Mouse (Mus musculus) hindbrain, embryonic 11.5 days (tissue): ENCODE data around the gene Mark1. TPM values are rescaled to one million over a fixed set of nuclear protein-coding genes. Genes with fewer than 3 reads are reported as not detected.

ENCODE experiments used
- ATAC-seq: fragments of 200-750 bp; cut with Nextera tagmentation; 2 replicates; pipeline ENCODE4 v1.8.0; 2017; ENCODE audit warnings: mild to moderate bottlenecking, moderate TSS enrichment, moderate library complexity; ENCODE audit not compliant: low FRiP score
- DNase-seq: peaks from one replicate; pipeline ENCODE4 v3.0.0-alpha.2; 2015; ENCODE audit warnings: low spot score
- H3K27ac ChIP-seq: fragments of 300-500 bp; sonication (generic); 2 replicates; pipeline ENCODE4 v1.5.1; 2014; ENCODE audit warnings: mild to moderate bottlenecking, low read depth, low read length
- H3K27me3 ChIP-seq: fragments of 300-500 bp; sonication (generic); 2 replicates; pipeline ENCODE4 v1.6.1; 2014; ENCODE audit warnings: mild to moderate bottlenecking, low read length, moderate library complexity, mixed read lengths; ENCODE audit not compliant: control insufficient read depth, insufficient read depth
- H3K36me3 ChIP-seq: fragments of 300-500 bp; sonication (generic); 2 replicates; pipeline ENCODE4 v1.6.1; 2014; ENCODE audit warnings: mild to moderate bottlenecking, low read length, moderate library complexity, mixed read lengths; ENCODE audit not compliant: control insufficient read depth, insufficient read depth
- H3K4me1 ChIP-seq: fragments of 300-500 bp; sonication (generic); replicated peaks from 2 replicates; pipeline ENCODE4 v1.6.1; 2014; ENCODE audit warnings: low read length, mixed read lengths; ENCODE audit not compliant: control insufficient read depth, insufficient read depth
- H3K4me2 ChIP-seq: fragments of 300-500 bp; sonication (generic); replicated peaks from 2 replicates; pipeline ENCODE4 v1.6.1; 2014; ENCODE audit warnings: mild to moderate bottlenecking, low read depth, low read length
- H3K4me3 ChIP-seq: fragments of 300-500 bp; sonication (generic); 2 replicates; pipeline ENCODE4 v1.5.1; 2014; ENCODE audit warnings: low read depth, low read length
- H3K9ac ChIP-seq: fragments of 300-500 bp; sonication (generic); 2 replicates; pipeline ENCODE4 v1.6.1; 2014; ENCODE audit warnings: low read depth, low read length
- H3K9me3 ChIP-seq: fragments of 300-500 bp; sonication (generic); 2 replicates; pipeline ENCODE4 v1.6.1; 2016; ENCODE audit warnings: low read length; ENCODE audit not compliant: control insufficient read depth
- WGBS: fragments of 180-500 bp; shearing (Covaris S2); extraction: QIAGEN DNeasy Blood & Tissue Kit; methylation state at CpG from one replicate; pipeline ENCODE4 v1.1.7; 2014; 5-methylcytosine and 5-hydroxymethylcytosine counted together
- polyA plus RNA-seq: library from polyadenylated mRNA; unstranded; fragments of >200 nt; fragmentation: Nextera tagmentation; extraction: Ambion mirVana; gene quantifications from 2 replicates; pipeline ENCODE4 v1.2.1, GENCODE M21; 2014

Gene Mark1
- polyA plus RNA-seq, 1 experiment from 2014 or later, result 6.7 TPM

DNA sequence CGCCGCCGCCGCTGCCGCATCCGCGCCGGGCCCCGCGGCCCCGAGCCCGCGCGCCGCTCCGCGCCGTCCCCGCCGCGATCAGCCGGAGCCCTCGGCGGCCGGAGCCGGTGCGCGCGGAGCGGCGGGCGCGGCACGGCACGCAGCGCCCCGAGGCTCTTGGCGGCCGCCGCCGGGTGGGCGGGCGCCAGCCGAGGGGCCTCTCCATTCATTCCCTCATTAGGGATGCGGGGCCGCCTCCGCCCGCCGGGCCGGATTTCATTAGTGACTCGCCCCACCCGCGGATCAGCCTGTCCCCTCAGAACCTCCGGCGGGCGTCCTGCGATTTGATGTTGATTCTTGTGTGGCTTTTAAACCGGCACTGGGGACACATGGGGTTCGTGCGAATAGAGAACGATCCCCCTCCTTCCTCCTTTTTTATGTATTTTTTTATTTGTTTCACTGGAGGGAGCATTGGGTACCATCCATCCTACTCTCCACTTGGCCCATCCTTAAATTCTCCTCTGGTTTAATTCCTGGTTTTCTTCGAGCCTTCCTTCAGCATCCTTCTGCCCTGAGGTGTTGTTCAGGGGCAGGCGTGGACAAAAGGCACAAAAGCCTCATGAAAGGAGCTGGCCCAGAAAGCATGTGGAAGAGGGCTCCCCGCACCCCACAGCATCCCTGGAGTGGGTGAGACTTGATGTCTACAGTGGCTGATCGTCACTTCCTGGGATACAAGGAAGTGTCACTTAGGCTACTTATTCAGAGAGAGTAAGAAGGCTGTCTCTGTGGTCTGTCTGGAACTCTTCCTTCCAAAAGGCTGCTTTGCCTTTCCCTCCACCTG lies 620 bp upstream of the Mark1 start:
- Histone ChIP-seq H3K36me3 (no peaks in the 10 kb centered on the region), H3K4me3 (peak overlapping the region; percentile 86), H3K4me1 (peaks cover 6% of the 10 kb centered on the region; the same call in 1 of the 2 replicates), H3K27ac (peak overlapping the region; percentile 76), H3K9me3 (no peaks in the 10 kb centered on the region), H3K9ac (peak overlapping the region; percentile 95), H3K4me2 (peak overlapping the region; percentile 72), H3K27me3 (no peaks in the 10 kb centered on the region)
- under 1% methylated on average over 34 of the region's 65 CpGs for WGBS
- ATAC-seq (peak; percentile 75), DNase-seq (peak; percentile 76)

- DNase-seq (no peak), ATAC-seq (peak; percentile 23; the same call in 1 of the 2 replicates)
- H3K4me1 ChIP-seq, result peaks cover 6% of the 10 kb centered on the region; the same call in 1 of the 2 replicates
- H3K9me3 ChIP-seq, result no peaks in the 10 kb centered on the region
- H3K27ac ChIP-seq, result 0 out of 2 replicates have a peak overlapping the region, but pooled peaks have one; percentile 76
- no peaks in the 10 kb centered on the region for H3K36me3 ChIP-seq
- peak overlapping the region; percentile 72 for H3K4me2 ChIP-seq
- peak overlapping the region; percentile 86 for H3K4me3 ChIP-seq
- H3K27me3 ChIP-seq, result no peaks in the 10 kb centered on the region
- H3K9ac ChIP-seq, result peak overlapping the region; percentile 95
- WGBS, result 19% methylated on average over 2 of the region's 2 CpGs
Observed at GRCm38 (mm10) chr1:184998631-184999030, 739 bp downstream of the Mark1 start.

DNA sequence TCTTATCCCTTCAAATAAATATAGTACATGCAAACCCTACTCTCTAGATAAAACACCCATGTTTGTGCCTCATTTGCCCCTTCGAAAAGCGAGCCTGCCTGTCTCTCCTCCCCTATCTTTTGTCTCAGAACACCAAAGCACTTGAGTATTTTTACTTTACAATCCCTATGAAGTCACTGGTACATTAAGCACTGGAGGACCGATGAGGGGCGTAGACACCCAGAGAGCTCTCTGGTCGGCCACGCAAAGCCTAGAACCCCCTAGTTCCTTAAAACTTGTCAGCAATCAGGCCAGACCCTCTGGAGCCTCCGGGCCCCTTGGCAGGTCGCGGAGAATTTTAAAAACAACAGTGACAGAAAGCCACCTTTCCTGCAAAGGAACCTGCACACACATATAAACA lies 1.2 kb downstream of the Mark1 start:
- peak overlapping the region; percentile 49; the same call in 1 of the 2 replicates for H3K9ac ChIP-seq
- no peaks in the 10 kb centered on the region for H3K9me3 ChIP-seq
- no peaks in the 10 kb centered on the region for H3K27me3 ChIP-seq
- H3K36me3 ChIP-seq, result no peaks in the 10 kb centered on the region
- ATAC-seq (no peak), DNase-seq (peak; percentile 30)
- H3K27ac ChIP-seq, result no peak overlapping the region
- peak overlapping the region; percentile 86 for H3K4me3 ChIP-seq
- peak overlapping the region; percentile 72 for H3K4me2 ChIP-seq
- 30% methylated on average over 9 of the region's 9 CpGs for WGBS
- peaks cover 6% of the 10 kb centered on the region; the same call in 1 of the 2 replicates for H3K4me1 ChIP-seq

GRCm38 (mm10) chr1:184997466-184997865 lies 1.9 kb downstream of the Mark1 start:
- 42% methylated on average over 11 of the region's 11 CpGs for WGBS
- H3K4me2 ChIP-seq, result peak overlapping the region; percentile 72
- no peak for ATAC-seq
- H3K4me1 ChIP-seq, result peaks cover 6% of the 10 kb centered on the region; the same call in 1 of the 2 replicates
- H3K4me3 ChIP-seq, result peak overlapping the region; percentile 86
- peak overlapping the region; percentile 49; the same call in 1 of the 2 replicates for H3K9ac ChIP-seq
- no peaks in the 10 kb centered on the region for H3K36me3 ChIP-seq
- DNase-seq, result peak; percentile 25
- H3K27me3 ChIP-seq, result no peaks in the 10 kb centered on the region
- H3K27ac ChIP-seq, result peak overlapping the region; percentile 7; the same call in 1 of the 2 replicates
- no peaks in the 10 kb centered on the region for H3K9me3 ChIP-seq

DNA sequence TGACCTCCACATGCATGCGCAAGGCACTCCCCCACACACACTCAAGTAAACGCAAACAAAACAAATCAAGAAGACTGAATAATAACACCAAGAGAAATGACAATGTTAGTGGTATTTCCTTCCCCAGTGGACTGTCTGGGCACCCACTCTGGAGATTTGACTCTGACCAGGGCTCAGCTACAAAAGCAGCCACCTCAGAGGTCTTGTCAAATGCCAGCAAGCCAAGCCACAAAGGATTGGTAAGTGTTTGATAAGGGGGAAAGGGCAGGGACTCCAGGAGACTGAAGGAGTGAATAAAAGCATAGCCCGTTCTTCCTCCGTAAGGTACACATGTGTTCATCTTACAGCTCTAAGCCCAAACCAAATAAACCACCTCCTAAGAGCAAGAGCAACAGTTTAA lies 4.0 kb downstream of the Mark1 start:
- Histone ChIP-seq H3K27ac (no peak overlapping the region), H3K9ac (no peak overlapping the region), H3K36me3 (no peaks in the 10 kb centered on the region), H3K4me3 (no peak overlapping the region), H3K4me2 (no peak overlapping the region), H3K27me3 (no peaks in the 10 kb centered on the region), H3K4me1 (peaks cover 6% of the 10 kb centered on the region; the same call in 1 of the 2 replicates), H3K9me3 (no peaks in the 10 kb centered on the region)
- ATAC-seq (no peak), DNase-seq (no peak)
- WGBS, result 75% methylated on average over 4 of the region's 4 CpGs

DNA sequence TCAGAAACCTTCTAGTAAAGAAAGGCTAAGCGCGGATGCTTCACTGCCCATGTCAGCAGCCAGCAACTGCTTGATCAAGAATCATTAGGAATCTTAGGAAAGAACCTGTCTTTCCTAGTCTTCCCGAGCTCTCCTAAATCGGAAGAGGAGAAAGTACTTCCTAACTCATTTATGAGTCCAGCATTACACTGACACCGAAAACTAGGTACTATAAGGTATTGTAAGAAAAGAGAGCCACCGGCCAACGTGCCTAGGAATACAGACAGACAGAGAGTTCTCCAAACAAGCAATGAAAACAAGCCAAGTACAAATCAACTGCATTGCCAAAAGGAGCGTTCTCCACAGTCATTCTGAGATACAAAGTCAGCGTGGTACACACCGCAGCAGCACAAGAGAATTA lies 8.2 kb downstream of the Mark1 start:
- H3K4me3 ChIP-seq, result no peak overlapping the region
- no peak overlapping the region for H3K9ac ChIP-seq
- DNase-seq (no peak), ATAC-seq (no peak)
- H3K27me3 ChIP-seq, result no peaks in the 10 kb centered on the region
- no peaks in the 10 kb centered on the region for H3K36me3 ChIP-seq
- H3K4me1 ChIP-seq, result peaks cover 5% of the 10 kb centered on the region
- 91% methylated on average over 10 of the region's 10 CpGs for WGBS
- H3K9me3 ChIP-seq, result no peaks in the 10 kb centered on the region
- no peak overlapping the region for H3K4me2 ChIP-seq
- H3K27ac ChIP-seq, result no peak overlapping the region

- Histone ChIP-seq H3K4me2 (no peak overlapping the region), H3K36me3 (no peaks in the 10 kb centered on the region), H3K27me3 (no peaks in the 10 kb centered on the region), H3K27ac (no peak overlapping the region), H3K9ac (no peak overlapping the region), H3K9me3 (no peaks in the 10 kb centered on the region), H3K4me3 (no peak overlapping the region), H3K4me1 (peaks cover 5% of the 10 kb centered on the region)
- DNase-seq (no peak), ATAC-seq (peak; percentile 56; the same call in 1 of the 2 replicates)
- WGBS, result 26% methylated on average over 2 of the region's 2 CpGs
Observed at GRCm38 (mm10) chr1:184986748-184987147, 12.6 kb downstream of the Mark1 start.

DNA sequence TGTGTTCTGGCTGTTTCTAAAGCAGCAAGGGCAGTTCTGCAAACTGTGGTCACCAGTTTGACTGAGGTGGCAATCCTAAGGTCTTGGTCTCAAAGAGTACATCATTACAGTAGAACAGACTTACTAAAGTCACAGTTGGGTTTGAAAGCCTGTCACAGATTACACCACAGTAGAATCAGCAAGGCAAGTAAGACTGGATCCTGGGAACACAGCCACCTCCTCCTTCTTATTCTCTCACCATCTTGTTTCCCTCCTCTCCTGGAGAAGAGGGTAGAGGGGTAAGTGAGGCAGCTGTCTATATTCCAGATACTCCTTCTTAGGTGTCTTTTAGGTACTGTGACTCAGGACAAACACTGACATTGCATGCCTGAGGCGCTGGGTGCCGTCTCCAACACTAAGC lies 14.6 kb downstream of the Mark1 start:
- H3K9me3 ChIP-seq, result no peaks in the 10 kb centered on the region
- H3K36me3 ChIP-seq, result no peaks in the 10 kb centered on the region
- ATAC-seq, result no peak
- H3K9ac ChIP-seq, result no peak overlapping the region
- H3K4me2 ChIP-seq, result no peak overlapping the region
- H3K27ac ChIP-seq, result no peak overlapping the region
- peaks cover 5% of the 10 kb centered on the region for H3K4me1 ChIP-seq
- DNase-seq, result no peak
- no peaks in the 10 kb centered on the region for H3K27me3 ChIP-seq
- no peak overlapping the region for H3K4me3 ChIP-seq
- WGBS, result 91% methylated on average over 2 of the region's 2 CpGs

DNA sequence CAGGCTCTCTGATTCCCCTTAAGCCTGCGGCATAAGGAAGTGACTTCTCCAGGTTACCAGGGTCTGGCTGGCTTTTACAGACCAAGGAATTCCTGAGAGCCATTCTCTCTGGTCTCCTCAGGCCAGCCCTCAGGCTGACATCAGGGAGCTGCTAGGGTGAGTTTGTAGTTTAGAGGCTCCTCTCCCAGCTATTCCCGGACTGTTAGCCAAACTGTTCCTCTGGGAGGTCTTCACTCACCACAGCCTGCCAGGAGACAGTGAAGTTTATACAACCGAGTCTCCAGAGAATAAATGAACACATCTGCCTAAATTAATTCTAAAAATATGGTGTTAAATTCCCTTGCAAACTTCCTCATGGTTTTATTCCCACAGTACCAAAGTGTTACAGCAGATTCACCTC lies 15.6 kb downstream of the Mark1 start:
- H3K27ac ChIP-seq, result no peak overlapping the region
- no peak overlapping the region for H3K4me2 ChIP-seq
- no peaks in the 10 kb centered on the region for H3K27me3 ChIP-seq
- no peak overlapping the region for H3K4me3 ChIP-seq
- H3K36me3 ChIP-seq, result no peaks in the 10 kb centered on the region
- WGBS, result 57% methylated on average over 3 of the region's 3 CpGs
- H3K9ac ChIP-seq, result no peak overlapping the region
- ATAC-seq, result no peak
- no peak for DNase-seq
- H3K9me3 ChIP-seq, result no peaks in the 10 kb centered on the region
- H3K4me1 ChIP-seq, result peaks cover 5% of the 10 kb centered on the region
